Mouse (Mus musculus) spleen, postnatal 0 days (tissue): ENCODE results near the gene Defb7. TPM values are rescaled to one million over a fixed set of nuclear protein-coding genes. Genes with fewer than 3 reads are reported as not detected.

Experiments
- polyA plus RNA-seq: library from polyadenylated mRNA; unstranded; fragments of >200 nt; fragmentation: Nextera tagmentation; extraction: Ambion mirVana; gene quantifications from 2 replicates; pipeline ENCODE4 v1.2.1, GENCODE M21; 2015

Defb7 gene
- not detected in 2 replicates for polyA plus RNA-seq

DNA sequence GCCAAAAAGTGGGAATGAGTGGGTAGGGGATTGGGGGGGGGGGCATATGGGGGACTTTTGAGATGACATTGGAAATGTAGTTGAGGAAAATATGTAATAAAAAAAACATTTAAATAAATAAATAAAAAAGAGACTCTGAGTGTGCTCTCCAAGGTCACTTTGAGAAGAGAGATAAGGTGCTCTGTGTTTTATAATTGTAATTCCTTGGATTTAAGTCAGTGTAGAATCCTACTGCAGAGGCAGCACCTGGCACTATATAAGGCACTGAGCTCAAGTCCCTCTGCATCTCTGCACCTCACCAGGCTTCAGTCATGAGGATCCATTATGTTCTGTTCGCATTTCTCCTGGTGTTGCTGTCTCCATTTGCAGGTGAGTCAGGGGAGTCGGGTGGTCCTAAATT lies at the start of gene Defb7:
Defb7 (plus strand) TSS at position 301 of the 400 bp plus-strand sequence.

Other genes starting within 250 kb of the Defb7 start
- gene Defb5, start 247.5 kb upstream of the Defb7 start, polyA plus RNA-seq, result not detected in 2 replicates
- not detected in 2 replicates for gene Defb3, start 201.7 kb upstream of the Defb7 start, polyA plus RNA-seq
- gene Defb8, start 47.5 kb upstream of the Defb7 start, polyA plus RNA-seq, result not detected in 2 replicates
- gene 4930467E23Rik, start 234.5 kb downstream of the Defb7 start, polyA plus RNA-seq, result not detected in 2 replicates